Mouse (Mus musculus) spleen, postnatal 10 days (tissue): Measurements from ENCODE around the gene Pfkm.
A peak's percentile ranks its signal among the peaks of the same experiment; 100 is the strongest.

Experiments
- DNase-seq, 2 experiments: peaks; one replicate each; pipeline ENCODE4 v3.0.0; 2021 to 2022; ENCODE audit warnings: low spot score in 2 of 2

The Pfkm gene

DNA sequence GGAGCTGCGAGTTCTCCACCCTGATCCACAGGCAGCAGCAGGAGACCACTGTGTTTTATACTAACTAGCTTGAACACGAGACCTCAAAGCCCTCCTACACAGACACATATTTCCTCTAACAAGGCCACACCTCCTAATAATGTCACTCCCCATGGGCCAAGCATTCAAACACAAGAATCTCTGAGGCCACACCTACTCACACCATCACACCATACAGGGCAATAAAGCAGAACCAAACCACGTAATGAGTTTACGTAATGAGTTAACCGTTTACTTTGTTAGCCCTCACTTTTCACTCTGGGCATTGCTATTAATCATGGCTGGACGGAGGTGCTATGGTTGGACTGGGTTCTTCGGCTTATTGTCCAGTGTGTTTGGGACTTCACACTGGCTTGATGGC, 47.4 kb downstream of the Pfkm start:
- no peak for DNase-seq

DNA sequence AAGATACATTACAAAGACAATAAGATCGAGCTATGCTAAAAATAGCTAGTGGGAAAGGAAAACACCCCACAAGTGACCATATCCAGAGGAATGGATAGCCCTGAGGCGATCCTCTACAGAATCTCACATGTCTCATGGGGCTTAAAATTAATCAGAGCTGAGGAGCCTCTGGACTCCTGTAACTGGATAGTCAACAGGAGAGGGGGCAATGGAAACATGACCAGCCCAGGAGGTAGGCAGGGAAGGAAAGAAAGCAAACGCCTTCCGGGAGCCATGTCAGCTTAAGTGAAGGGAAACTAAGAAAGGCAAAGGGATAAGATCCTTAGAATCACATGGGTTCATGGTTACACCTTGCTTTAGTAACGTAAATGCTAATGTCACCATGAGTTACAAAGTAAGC, 48.4 kb downstream of the Pfkm start:
- DNase-seq: no peak

DNA sequence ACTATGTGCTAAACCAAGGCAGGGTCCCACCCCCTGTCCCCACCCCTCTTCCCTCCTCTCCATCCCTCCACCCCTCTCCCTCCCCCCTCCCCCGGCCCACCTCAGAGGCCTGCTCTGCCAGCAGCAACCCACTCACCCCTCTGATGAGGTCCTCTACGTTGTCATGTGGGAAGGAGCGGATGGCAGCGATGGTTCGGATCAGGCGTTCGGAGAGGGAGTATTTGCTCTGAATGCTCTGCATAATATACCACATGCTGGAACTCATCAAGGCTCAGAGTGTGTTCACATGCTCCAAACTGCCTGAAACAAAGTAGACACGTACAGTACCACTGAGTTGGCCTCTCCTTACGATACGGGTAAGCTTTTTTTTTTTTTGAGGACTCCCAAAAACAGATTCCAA, 50.1 kb downstream of the Pfkm start:
- no peak for DNase-seq

DNA sequence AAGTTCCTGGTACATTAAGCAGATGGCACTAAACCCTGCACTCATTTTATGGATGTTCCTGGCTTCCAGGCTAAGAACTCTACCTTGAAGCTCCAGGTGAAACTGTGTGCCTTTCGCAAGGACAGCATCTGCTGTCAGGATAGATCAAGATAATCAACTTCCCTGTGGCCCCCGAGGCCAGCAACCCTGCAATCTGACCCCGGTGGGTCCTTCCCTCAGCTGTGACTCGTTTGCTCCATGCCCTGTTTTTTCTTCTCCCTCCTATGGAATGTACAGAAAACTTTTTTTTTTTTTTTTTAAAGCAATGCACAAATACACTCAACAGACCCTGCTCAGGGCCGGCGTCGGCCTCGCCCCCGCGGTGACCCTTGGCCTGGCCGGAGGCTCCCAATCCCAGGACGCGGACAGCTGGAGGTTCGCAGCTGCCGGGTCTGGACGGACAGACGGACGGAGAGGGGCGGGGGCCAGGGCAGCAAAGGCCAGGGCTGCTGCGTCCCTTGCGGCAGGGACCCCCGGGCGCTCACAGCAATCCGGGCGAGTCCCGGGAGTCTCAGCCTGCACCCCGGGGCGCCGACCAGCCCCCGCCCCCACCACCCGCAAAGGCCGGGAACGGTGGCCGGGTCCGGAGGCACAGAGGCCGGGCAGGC, 52.6 kb downstream of the Pfkm start:
- DNase-seq: no peak

DNA sequence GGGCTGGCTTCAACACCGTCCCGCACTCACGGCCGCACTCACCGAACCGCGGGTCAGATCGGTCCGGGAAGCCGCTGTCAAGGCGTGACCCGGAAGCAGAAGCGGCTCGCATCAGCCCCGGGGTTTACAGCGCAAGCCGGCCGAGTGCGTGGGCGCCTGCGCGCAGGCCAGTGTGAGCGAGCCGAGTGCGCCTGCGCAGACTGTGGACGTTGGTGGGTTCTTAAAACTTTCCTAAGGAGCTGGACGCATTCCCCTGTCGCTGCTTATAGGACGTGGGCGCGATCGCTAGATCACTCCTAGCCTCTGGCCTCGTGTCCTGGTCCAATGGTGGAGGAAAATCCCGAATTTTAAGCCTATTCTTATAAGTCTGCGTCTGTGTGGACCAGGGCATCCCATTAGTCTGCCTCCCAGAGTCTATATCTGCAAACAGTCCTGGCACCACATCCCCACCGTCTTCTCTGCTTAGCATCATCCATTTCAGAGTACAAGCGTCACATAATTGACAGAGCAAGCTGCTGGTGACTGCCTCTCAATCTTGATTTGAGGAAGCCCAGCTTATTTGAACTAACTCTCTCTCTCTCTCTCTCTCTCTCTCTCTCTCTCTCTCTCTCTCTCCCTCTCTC, 53.3 kb downstream of the Pfkm start:
- peak; percentile 79 to 94 for DNase-seq

DNA sequence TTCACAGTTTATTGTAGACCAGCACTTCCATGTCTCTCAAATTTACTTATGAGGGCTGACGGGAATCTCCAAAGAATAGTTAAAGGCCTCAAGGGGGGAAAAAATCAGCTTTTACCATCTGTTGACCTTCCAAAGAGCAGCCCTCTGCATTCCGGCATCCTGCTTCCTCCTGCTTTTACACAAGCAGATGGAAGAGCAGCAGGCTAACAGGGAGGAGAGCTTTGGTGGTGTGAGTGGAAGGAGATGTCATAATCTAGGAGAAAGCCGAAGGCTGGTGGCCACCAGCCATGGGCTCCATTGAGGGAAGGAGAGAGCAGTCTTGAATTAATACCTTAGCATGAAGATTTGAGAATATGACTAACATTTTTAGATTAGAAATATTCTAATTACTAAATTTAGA, 56.0 kb downstream of the Pfkm start:
- no peak for DNase-seq

DNA sequence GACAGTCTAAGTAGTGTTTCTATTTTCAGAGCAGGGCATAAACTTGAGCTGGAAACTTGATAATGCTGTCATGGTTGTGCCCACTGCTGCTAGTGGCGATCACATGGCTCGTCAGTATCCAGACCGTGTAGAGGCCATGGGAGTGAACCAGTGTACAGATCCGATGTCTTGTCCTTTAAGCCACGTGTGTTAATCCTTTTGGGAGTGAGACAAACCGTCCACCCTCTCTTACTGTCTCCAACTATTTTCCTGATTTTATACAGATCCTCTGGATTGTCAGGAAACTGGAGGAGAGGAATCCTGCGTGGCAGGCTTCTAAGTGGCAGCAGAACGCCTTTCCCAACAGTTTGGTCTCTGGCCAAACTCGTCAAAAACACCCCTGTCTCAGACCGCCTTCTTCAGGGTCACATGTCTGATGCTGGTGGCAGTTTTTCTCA, 56.8 kb downstream of the Pfkm start:
- DNase-seq: no peak

DNA sequence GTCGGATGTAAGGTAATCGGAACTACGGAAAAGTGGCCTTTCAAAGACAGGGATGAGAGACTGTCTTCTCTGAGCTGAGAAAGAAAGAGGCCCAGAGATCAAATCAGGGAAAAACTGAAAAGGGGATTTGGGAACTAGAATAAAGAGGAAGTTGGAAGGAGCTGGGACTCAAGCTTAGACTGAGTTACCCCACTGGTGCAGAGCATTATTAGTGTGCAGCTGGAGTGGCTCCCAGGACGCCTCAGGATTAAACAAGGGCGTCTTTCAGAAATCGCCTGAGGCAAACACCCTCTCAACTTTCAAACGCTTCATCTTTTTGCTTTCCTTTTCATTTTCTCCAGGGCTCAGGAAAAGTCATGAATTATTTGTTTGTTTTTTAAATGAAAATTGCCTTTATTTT, 60.5 kb downstream of the Pfkm start:
- DNase-seq: no peak

DNA sequence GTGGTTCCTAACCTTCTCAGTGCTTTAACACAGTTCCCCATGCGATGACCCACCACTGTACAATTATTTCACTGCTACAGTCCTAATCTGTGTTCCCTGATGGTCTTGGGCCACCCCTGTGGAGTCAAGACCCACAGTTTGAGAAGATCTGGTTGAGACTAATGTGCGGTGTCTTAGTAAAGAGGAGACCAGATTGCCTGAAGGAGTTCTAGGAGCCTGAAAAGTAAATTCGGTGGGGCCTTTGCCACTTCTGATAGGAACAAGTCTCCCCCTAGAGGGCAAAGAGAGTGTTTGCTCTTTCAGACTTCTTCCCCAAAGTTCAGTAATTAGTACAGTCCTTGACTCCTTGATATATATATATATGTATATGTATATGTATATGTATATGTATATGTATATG, 61.2 kb downstream of the Pfkm start:
- no peak for DNase-seq

DNA sequence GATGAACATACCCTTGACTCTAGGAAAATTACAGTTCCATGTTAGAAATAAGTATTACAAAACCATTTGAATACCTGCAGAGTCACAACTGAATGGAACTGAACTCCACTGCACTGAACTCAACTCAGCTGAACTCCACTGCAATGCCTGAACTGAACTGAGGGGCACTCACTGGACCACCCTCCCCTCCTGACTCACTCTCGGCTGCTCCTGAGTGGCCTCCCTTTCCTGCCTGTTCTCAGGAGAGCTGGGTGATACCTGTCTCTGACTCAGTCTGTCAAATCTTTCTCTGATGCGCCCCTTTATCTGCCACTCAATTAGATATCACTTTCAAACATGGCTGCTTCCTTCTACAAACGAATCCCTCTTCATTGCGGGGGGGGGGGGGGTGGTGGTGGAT, 61.8 kb downstream of the Pfkm start:
- DNase-seq: no peak

DNA sequence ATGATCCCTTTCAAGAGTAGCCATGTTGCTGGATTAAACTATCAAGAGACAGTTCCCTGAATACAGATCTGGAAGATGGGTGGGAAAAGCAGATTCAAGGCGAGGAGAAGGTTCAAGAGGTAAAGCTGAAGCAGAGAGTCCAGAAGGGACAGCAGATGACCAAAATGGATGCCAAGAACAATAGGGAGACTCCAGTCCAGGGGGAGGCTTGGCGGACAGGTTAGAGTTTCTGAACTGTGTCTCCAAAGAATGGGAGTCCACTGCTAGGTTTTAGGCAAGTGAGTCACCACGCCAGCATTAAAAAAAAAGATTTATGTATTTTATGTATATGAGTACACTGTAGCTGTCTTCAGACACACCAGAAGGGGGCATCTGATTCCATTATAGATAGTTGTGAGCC, 62.2 kb downstream of the Pfkm start:
- no peak for DNase-seq

DNA sequence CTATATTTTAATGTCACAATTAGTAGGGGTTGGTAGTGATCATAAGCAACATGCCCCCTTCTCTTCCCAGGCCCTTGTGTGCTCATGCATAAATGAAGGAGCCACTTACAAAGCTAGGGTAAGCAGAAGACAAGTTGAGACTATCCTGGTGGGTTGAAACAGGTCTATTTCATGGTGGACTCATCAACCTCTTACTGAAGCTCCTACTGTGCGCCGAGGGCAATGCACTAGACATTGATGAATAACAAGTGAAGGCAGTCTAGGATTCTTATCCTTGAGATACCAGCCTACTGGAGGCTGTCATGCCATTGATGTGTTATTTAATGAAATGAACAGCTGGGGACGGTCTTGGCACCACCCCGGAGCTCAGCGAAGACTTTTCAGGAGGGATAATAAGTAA, 62.9 kb downstream of the Pfkm start:
- DNase-seq: no peak

DNA sequence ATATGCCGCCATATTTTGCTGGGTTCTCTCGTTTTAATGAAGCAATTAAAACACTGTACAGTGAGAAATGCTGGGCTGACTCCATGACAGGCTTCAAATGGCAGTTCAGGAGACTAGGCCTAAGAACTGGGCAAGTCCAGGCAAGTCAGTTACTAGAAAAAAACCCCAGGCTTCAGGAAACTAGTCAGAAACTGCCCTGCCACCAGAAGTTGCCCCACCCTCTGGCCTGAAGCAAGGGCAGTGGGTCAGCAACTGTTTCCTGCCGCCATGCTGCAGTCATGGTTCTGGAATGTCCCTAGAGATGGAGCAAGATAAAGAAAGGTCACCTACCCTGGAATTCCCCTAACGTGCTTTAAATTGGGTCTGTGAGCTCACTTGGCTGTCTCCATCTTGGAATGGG, 63.6 kb downstream of the Pfkm start:
- no peak for DNase-seq

DNA sequence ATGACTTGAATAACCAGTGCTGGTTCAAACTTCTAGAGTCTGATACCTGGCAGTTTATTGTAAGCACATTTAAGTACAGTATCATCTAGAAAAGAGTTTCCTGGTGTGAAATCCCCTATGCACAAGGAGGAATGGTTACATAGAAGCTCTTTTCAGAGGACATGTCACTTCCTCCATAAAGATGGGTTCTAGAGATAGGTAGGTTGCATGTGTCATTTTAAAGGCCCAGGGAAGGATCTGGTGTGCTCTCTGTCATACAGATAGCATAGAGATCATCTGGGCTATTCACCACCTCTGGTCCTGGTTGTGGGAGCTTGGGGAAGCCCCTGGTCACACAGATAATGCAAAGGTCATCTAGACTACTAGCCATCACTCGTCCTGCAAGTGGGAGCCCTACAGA, 64.9 kb downstream of the Pfkm start:
- DNase-seq: no peak

DNA sequence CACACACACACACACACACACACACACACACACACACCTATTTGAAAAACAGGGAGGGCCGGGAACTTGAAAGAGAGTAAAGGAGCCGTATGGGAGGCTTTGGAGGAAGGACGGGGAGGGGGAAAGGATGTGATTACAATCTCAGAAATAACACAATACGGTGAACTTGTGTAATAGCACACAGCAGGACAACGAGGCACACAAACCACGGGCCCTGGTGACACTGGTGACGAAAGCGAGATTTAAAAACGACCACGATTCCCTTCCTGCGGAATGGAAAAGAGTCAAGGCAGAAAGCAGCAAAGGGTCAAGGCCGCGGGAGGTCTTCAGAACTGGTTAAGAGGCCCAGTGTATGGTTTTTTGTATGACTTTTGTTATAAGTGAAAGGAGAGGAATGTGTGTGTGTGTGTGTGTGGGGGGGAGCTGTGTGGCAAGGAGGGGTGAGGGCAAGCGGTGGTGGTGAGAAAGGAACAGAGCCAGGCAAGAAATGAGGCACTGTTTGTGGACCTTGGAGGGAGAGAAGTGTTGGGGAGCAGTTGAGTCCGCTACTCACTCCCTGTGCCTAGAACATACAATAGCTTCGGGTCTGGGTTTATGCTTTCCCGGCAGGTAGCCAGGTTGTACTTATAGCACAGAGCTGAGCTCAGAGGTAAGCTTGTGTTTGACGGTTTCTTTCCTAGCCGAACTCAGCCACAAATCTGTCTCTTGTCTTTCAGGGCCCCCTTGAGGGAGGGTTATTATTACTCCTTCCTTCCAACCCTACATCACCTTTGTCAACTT, 68.8 kb downstream of the Pfkm start:
- DNase-seq: no peak

DNA sequence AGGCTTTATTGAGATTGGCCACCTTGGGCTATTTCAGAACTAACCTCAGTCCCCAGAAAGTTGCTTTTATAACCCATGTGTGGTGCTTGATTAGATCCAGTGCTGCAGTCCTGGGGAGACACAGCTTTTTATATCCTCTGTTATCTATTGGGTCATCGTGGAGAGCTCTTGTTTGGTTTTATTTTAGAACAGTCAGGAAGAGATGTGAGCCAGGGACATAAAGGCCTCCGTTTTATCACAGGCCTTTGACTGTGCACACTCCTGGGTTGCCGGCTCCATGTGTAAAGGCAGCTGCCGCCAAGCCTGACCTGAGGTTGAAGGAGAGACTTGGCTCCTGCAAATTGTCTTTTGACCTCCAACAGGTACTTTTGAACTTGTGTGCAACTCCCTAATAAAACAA, 70.2 kb downstream of the Pfkm start:
- DNase-seq: no peak

DNA sequence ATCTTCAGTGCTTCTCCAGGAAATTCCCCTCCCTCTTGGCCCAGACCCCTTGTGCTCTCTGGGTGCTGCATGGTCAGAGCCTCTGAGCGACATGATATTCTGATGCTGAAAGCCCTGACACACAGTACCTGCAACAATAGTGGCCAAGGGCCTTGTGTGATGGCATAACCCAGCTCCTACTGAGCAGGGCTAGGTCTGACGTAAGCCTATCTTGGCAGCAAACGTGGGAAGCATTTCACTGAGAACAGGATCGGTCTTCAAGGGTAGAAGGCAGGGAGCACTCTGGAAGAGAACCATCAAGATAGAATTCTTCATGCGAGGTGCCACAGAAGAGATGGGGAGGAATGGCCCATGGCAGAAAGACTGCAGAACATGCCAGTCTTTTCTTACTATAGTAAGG, 73.1 kb downstream of the Pfkm start, which contains the start of gene Asb8:
Asb8 (minus strand) TSS at position 101 of the 400 bp plus-strand sequence.
- no peak for DNase-seq

DNA sequence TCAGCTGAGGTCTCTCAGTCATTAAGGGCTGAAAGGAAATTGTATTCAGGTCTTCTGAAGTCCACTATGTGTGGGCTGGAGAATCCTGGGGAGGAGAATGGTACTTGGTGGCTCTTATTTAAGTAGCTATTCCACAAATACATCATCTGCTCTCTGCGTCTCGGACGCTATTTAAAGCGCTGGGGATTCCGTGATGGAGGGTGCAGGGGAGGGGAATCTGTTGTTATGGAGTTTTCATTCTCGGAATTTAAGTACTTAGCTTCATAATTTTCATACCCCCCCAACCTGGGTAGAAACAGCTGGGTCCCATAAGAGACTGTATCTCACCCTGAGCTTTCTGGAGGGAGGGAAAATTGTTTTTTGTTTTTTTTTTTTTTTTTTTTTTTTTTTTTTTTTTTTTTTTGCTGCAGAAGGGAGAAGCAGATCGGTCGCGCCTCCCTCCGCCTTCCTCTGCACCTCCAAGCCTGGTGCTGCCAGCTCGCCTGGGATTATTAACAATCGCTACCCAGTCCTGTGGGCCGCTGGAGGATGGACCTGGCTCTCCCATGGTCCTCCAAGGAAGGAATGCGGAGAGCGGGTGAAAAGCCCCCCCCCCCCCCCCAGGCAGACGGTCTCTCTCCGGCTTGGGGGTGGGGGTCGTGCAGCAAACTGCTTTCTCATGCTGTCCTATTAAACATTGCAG, 74.7 kb downstream of the Pfkm start, which contains the start of gene Ccdc184:
Ccdc184 (plus strand) TSS at position 196 of the 682 bp plus-strand sequence.
- no peak for DNase-seq

DNA sequence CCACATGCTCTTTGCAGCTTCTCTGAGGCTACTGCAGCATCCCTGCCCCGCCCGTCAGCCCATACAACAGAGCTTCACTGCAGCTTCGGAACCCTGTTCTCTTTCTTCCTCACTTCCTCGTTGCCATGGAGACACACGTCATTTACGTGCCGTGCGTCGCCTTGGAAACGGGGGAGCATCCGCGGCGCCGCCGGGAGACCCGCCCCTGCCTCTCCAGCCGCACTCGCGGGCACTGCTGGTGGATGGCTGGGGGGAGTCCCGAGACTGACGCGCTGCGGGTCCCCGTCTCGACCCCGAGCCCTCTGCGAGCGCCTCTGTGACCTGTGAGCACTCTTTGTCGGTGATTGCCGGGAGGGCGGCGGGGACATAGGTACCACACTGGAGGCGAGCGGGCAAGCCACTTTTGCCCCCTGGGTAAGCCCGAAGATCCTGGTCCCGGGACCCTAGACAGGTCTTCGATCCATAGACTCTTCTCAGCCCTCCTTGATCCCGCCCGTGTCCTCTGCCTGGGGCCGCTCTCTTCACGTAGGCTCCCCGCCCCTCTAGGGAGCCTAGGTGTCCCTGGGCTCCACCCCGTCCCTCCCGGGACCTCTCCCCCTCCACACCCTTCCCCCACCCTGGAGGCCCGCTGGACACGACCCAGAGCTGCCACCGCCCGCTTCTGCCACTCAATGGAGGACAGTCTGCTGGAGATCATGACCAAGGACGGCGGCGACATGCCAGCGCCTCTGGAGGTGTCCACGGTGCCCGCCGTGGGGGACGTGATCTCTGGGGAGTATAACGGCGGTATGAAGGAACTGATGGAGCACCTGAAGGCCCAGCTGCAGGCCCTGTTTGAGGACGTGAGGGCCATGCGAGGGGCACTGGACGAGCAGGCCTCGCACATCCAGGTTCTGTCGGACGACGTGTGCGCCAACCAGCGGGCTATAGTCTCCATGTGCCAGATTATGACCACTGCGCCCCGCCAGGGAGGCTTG, 75.5 kb downstream of the Pfkm start:
- DNase-seq: peak in 1 of 2 experiments; percentile 65

DNA sequence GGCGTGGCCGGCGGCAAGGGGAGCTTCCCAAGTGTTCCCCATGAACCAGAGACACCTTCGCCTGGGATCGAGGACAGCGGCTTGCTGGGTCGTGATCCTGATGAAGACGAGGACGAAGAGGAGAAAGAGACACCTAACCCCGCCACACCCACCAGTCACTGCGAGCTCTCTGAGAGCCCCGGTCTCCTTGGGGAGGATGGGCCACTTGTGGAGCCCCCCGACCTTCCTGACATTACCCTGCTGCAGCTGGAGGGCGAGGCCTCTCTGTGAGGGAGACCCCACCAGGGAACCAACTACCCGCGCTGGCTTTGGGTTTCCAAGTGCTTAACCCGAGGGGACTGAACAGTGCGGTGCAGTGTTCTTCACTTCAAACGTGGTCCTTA, 76.2 kb downstream of the Pfkm start:
- DNase-seq: no peak

DNA sequence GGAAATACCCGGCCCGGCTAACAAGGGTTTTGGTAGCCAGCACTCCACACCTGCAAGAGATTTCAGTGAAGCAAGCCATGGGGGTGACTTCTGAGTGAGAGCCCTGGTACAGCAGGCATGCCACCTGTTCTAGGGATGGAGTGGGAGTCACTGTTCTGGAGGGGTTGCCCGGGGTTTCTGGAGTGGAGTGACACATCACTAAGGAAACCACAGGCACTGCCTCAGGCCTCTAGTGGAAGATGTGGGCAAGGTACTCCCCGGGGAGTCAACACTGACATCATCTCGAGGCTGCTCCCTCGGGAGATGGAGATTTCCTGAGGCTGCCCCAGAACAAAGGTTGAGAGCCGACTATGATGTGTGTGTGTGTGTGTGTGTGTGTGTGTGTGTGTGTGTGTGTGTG, 78.0 kb downstream of the Pfkm start:
- DNase-seq: no peak
